In the genomic region with DNA sequence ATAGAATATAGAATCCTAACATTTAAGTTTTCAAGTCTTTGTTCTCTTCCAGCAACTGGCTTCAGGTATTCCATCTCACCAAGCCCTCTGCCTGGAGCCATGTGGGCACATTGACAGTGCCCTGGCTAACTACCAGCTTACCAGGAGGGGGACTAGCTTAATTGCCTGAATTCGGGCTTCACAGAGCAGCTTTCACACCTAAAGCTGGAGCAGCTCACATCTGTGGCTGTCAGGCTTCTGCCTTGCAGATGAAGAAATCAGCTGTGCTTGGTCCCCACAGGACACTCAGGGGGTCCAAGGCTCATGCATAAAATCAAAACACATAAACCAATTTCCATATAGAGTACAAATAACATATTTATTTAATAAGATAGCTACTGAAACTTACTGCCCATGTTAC, we compare ENCODE assay signal across 21 mouse cellular contexts.
DNase-seq lines count a peak whose midpoint lies in the region; ATAC-seq and TF ChIP-seq lines count a peak whose summit lies in the region.
"Had no signal": no experiment of that assay in that cellular context is flagged by ENCODE, and none has a peak within 500 bp of the region (broad histone marks: within the 10 kb centered on the region; RNA-seq: fewer than 3 reads in every experiment).

No protein-coding gene starts in this region.

- no peak for TF ChIP-seq POLR2A in brain, embryonic 14.5 days (IDR thresholded peaks at IDR 0.05; ENCODE audit: borderline replicate concordance, extremely low read depth, insufficient read depth, insufficient read length, poor library complexity, severe bottlenecking)

- peak; percentile 66; the same call in 1 of the 2 replicates for ATAC-seq in forebrain, embryonic 11.5 days (replicated peaks; ENCODE audit: low FRiP score)
- ATAC-seq in forebrain, embryonic 15.5 days (replicated peaks), result peak; percentile 57
- ATAC-seq in midbrain, embryonic 13.5 days, result peak; percentile 70
- no peak for ATAC-seq in CD4-positive, CD25-positive, alpha-beta regulatory T cell, adult 4 months

- H3K27me3 ChIP-seq in forebrain, embryonic 11.5 days (ENCODE audit: control insufficient read depth, insufficient read depth, low read length), result no peaks in the 10 kb centered on the region
- no peaks in the 10 kb centered on the region for H3K27me3 ChIP-seq in forebrain, embryonic 10.5 days (ENCODE audit: poor library complexity, severe bottlenecking)
- no peaks in the 10 kb centered on the region for H3K27me3 ChIP-seq in forebrain, embryonic 15.5 days
- H3K27me3 ChIP-seq in midbrain, embryonic 13.5 days, result no peaks in the 10 kb centered on the region
- H3K27me3 ChIP-seq: heart, embryonic 13.5 days; limb, embryonic 12.5 days; liver, embryonic 13.5 days; lung, embryonic 15.5 days; stomach, embryonic 15.5 days had no signal

- no peak overlapping the region for H3K4me2 ChIP-seq in forebrain, embryonic 11.5 days (ENCODE audit: low read depth, low read length, severe bottlenecking)
- no peak overlapping the region for H3K4me2 ChIP-seq in forebrain, embryonic 15.5 days (replicated peaks)
- no peak overlapping the region for H3K4me2 ChIP-seq in midbrain, embryonic 13.5 days (replicated peaks)
- H3K4me2 ChIP-seq: heart, embryonic 13.5 days; limb, embryonic 12.5 days; liver, embryonic 13.5 days; lung, embryonic 15.5 days; stomach, embryonic 15.5 days had no signal

- 48% methylated on average over 1 of the region's 1 CpGs for WGBS in forebrain, embryonic 11.5 days
- WGBS in forebrain, embryonic 10.5 days, result 70% methylated on average over 1 of the region's 1 CpGs
- 12% methylated on average over 1 of the region's 1 CpGs for WGBS in forebrain, embryonic 15.5 days
- 52% methylated on average over 1 of the region's 1 CpGs for WGBS in midbrain, embryonic 13.5 days

- DNase-seq in forebrain, embryonic 11.5 days (ENCODE audit: low spot score), result no peak
- no peak for DNase-seq in forebrain, embryonic 10.5 days (ENCODE audit: extremely low spot score, low spot score)
- DNase-seq in brain, embryonic 14.5 days (ENCODE audit: low read depth), result peak; percentile 76
- DNase-seq in heart, postnatal 25 days (ENCODE audit: low spot score), result no peak
- DNase-seq: adrenal gland, postnatal 10 days; B cell, adult 2 months; cerebellum, adult 9-10 months; embryo, embryonic 11 days; heart, postnatal 4 days; kidney, adult 11 months; liver, embryonic 13.5 days; right cerebral cortex, postnatal 14 days; thymus, adult 2 months had no signal

- no peaks in the 10 kb centered on the region for H3K4me1 ChIP-seq in forebrain, embryonic 11.5 days (replicated peaks; ENCODE audit: control insufficient read depth, insufficient read depth, low read length)
- peaks cover 5% of the 10 kb centered on the region; the same call in 1 of the 2 replicates for H3K4me1 ChIP-seq in forebrain, embryonic 10.5 days
- H3K4me1 ChIP-seq in forebrain, embryonic 15.5 days, result peaks cover 7% of the 10 kb centered on the region; the same call in 1 of the 2 replicates
- 0 out of 2 replicates have a peak, but pooled peaks cover 4% of the 10 kb centered on the region for H3K4me1 ChIP-seq in midbrain, embryonic 13.5 days (replicated peaks)
- H3K4me1 ChIP-seq: heart, embryonic 13.5 days; limb, embryonic 12.5 days; liver, embryonic 13.5 days; lung, embryonic 15.5 days; stomach, embryonic 15.5 days had no signal

- H3K9ac ChIP-seq in forebrain, embryonic 11.5 days (ENCODE audit: low read length), result no peak overlapping the region
- H3K9ac ChIP-seq in forebrain, embryonic 15.5 days (replicated peaks), result no peak overlapping the region
- H3K9ac ChIP-seq in midbrain, embryonic 13.5 days (replicated peaks), result no peak overlapping the region
- H3K9ac ChIP-seq: heart, embryonic 13.5 days; limb, embryonic 12.5 days; liver, embryonic 13.5 days; lung, embryonic 15.5 days; stomach, embryonic 15.5 days had no signal

- H3K27ac ChIP-seq in forebrain, embryonic 11.5 days (ENCODE audit: low read depth, low read length), result no peak overlapping the region
- no peak overlapping the region for H3K27ac ChIP-seq in forebrain, embryonic 10.5 days
- no peak overlapping the region for H3K27ac ChIP-seq in forebrain, embryonic 15.5 days (replicated peaks)
- no peak overlapping the region for H3K27ac ChIP-seq in midbrain, embryonic 13.5 days
- H3K27ac ChIP-seq: heart, embryonic 13.5 days; kidney, postnatal 0 days; limb, embryonic 12.5 days; liver, embryonic 13.5 days; lung, embryonic 15.5 days; stomach, embryonic 15.5 days had no signal

- TF ChIP-seq CTCF in brain, embryonic 14.5 days (IDR thresholded peaks at IDR 0.05; ENCODE audit: borderline replicate concordance, extremely low read depth, insufficient read depth, insufficient read length), result no peak

- intact Hi-C loops in heart, postnatal 25 days (cut with DNase I), result no loop called here

- H3K9me3 ChIP-seq in forebrain, embryonic 11.5 days (ENCODE audit: control insufficient read depth, low read length), result no peaks in the 10 kb centered on the region
- H3K9me3 ChIP-seq in forebrain, embryonic 10.5 days, result no peaks in the 10 kb centered on the region
- no peaks in the 10 kb centered on the region for H3K9me3 ChIP-seq in forebrain, embryonic 15.5 days
- H3K9me3 ChIP-seq in midbrain, embryonic 13.5 days, result no peaks in the 10 kb centered on the region
- H3K9me3 ChIP-seq: heart, embryonic 13.5 days; limb, embryonic 12.5 days; liver, embryonic 13.5 days; lung, embryonic 15.5 days; stomach, embryonic 15.5 days had no signal

- no peaks in the 10 kb centered on the region for H3K36me3 ChIP-seq in forebrain, embryonic 11.5 days (ENCODE audit: control insufficient read depth, insufficient read depth, low read length)
- no peaks in the 10 kb centered on the region for H3K36me3 ChIP-seq in forebrain, embryonic 10.5 days (replicated peaks)
- no peaks in the 10 kb centered on the region for H3K36me3 ChIP-seq in forebrain, embryonic 15.5 days
- H3K36me3 ChIP-seq in midbrain, embryonic 13.5 days, result no peaks in the 10 kb centered on the region
- H3K36me3 ChIP-seq: heart, embryonic 13.5 days; limb, embryonic 12.5 days; liver, embryonic 13.5 days; lung, embryonic 15.5 days; stomach, embryonic 15.5 days had no signal

- no peak overlapping the region for H3K4me3 ChIP-seq in forebrain, embryonic 11.5 days (ENCODE audit: low read depth, low read length)
- no peak overlapping the region for H3K4me3 ChIP-seq in forebrain, embryonic 10.5 days
- no peak overlapping the region for H3K4me3 ChIP-seq in forebrain, embryonic 15.5 days
- no peak overlapping the region for H3K4me3 ChIP-seq in midbrain, embryonic 13.5 days (replicated peaks)
- H3K4me3 ChIP-seq: heart, embryonic 13.5 days; limb, embryonic 12.5 days; liver, embryonic 13.5 days; lung, embryonic 15.5 days; stomach, embryonic 15.5 days had no signal
